In genomic region chr4:136886101-136886500, GRCm38 (mm10) we compare ENCODE assay signal across 8 mouse cellular contexts. TPM values are rescaled to one million over a fixed set of nuclear protein-coding genes. Genes with fewer than 3 reads are reported as not detected.
A peak's percentile ranks its signal among the peaks of the same experiment; 100 is the strongest.
DNase-seq lines count a peak whose midpoint lies in the region; ATAC-seq and TF ChIP-seq lines count a peak whose summit lies in the region.

Gene C1qb (minus strand): TSS chr4:136886187.

- DNase-seq in urinary bladder, adult 2 months (ENCODE audit: low spot score) = no peak
- no peak for DNase-seq in urinary bladder, postnatal 10 days (ENCODE audit: low spot score)
- DNase-seq in limb, embryonic 14.5 days (ENCODE audit: low spot score) = no peak
- no peak for DNase-seq in lung, postnatal 36 days

- H3K4me2 ChIP-seq in forebrain, embryonic 16.5 days (ENCODE audit: low read length) = no peak within 1 kb of the TSS
- no peak within 1 kb of the TSS for H3K4me2 ChIP-seq in hindbrain, embryonic 13.5 days
- no peak within 1 kb of the TSS for H3K4me2 ChIP-seq in limb, embryonic 14.5 days (replicated peaks; ENCODE audit: low read depth, low read length, severe bottlenecking)
- H3K4me2 ChIP-seq in stomach, embryonic 15.5 days = no peak within 1 kb of the TSS

- TF ChIP-seq POLR2A in limb, embryonic 14.5 days (IDR thresholded peaks at IDR 0.05; ENCODE audit: borderline replicate concordance, extremely low read depth, insufficient read depth, insufficient read length) = no peak

- H3K4me3 ChIP-seq in forebrain, embryonic 16.5 days (replicated peaks; ENCODE audit: low read length) = no peak within 1 kb of the TSS
- no peak within 1 kb of the TSS for H3K4me3 ChIP-seq in hindbrain, embryonic 13.5 days
- no peak within 1 kb of the TSS for H3K4me3 ChIP-seq in limb, embryonic 14.5 days (replicated peaks; ENCODE audit: low read length)
- no peak within 1 kb of the TSS for H3K4me3 ChIP-seq in stomach, embryonic 15.5 days (replicated peaks)

- WGBS in forebrain, embryonic 16.5 days = 79% methylated on average over 7 of the region's 7 CpGs
- 78% methylated on average over 7 of the region's 7 CpGs for WGBS in hindbrain, embryonic 13.5 days
- 52% methylated on average over 7 of the region's 7 CpGs for WGBS in limb, embryonic 14.5 days
- WGBS in stomach, embryonic 15.5 days = 61% methylated on average over 7 of the region's 7 CpGs

- no peak within 1 kb of the TSS for H3K27ac ChIP-seq in forebrain, embryonic 16.5 days (ENCODE audit: low read length)
- peak within 1 kb of the TSS; percentile 56 for H3K27ac ChIP-seq in hindbrain, embryonic 13.5 days
- no peak within 1 kb of the TSS for H3K27ac ChIP-seq in limb, embryonic 14.5 days (replicated peaks; ENCODE audit: low read depth, low read length)
- H3K27ac ChIP-seq in stomach, embryonic 15.5 days = no peak within 1 kb of the TSS

- H3K4me1 ChIP-seq in forebrain, embryonic 16.5 days (replicated peaks; ENCODE audit: control insufficient read depth, insufficient read depth, low read length) = no peaks in the 10 kb centered on the region
- H3K4me1 ChIP-seq in hindbrain, embryonic 13.5 days (replicated peaks) = peaks cover 20% of the 10 kb centered on the region
- no peaks in the 10 kb centered on the region for H3K4me1 ChIP-seq in limb, embryonic 14.5 days (ENCODE audit: control insufficient read depth, insufficient read depth, low read length)
- no peaks in the 10 kb centered on the region for H3K4me1 ChIP-seq in stomach, embryonic 15.5 days

- H3K9ac ChIP-seq in forebrain, embryonic 16.5 days (replicated peaks; ENCODE audit: low read depth, low read length) = no peak within 1 kb of the TSS
- no peak within 1 kb of the TSS for H3K9ac ChIP-seq in hindbrain, embryonic 13.5 days
- no peak within 1 kb of the TSS for H3K9ac ChIP-seq in limb, embryonic 14.5 days (ENCODE audit: low read depth, low read length, severe bottlenecking)
- H3K9ac ChIP-seq in stomach, embryonic 15.5 days = no peak within 1 kb of the TSS

- no peak for ATAC-seq in forebrain, embryonic 16.5 days
- ATAC-seq in hindbrain, embryonic 13.5 days (ENCODE audit: low FRiP score) = no peak
- no peak for ATAC-seq in limb, embryonic 14.5 days (ENCODE audit: low FRiP score, low read depth)
- no peak for ATAC-seq in stomach, embryonic 15.5 days (ENCODE audit: insufficient read depth, low FRiP score, low read depth)
- ATAC-seq in activated CD4-positive, CD25-positive, alpha-beta regulatory T cell, adult 4 months = no peak

- no peaks in the 10 kb centered on the region for H3K9me3 ChIP-seq in forebrain, embryonic 16.5 days (ENCODE audit: control insufficient read depth, low read length)
- no peaks in the 10 kb centered on the region for H3K9me3 ChIP-seq in hindbrain, embryonic 13.5 days
- H3K9me3 ChIP-seq in limb, embryonic 14.5 days (ENCODE audit: control insufficient read depth, low read length) = no peaks in the 10 kb centered on the region
- H3K9me3 ChIP-seq in stomach, embryonic 15.5 days = no peaks in the 10 kb centered on the region

- H3K27me3 ChIP-seq in forebrain, embryonic 16.5 days (replicated peaks; ENCODE audit: control insufficient read depth, insufficient read depth, low read length) = no peaks in the 10 kb centered on the region
- H3K27me3 ChIP-seq in hindbrain, embryonic 13.5 days = peaks cover 6% of the 10 kb centered on the region; the same call in 1 of the 2 replicates
- H3K27me3 ChIP-seq in limb, embryonic 14.5 days (ENCODE audit: control insufficient read depth, insufficient read depth, low read length) = no peaks in the 10 kb centered on the region
- H3K27me3 ChIP-seq in stomach, embryonic 15.5 days (replicated peaks) = no peaks in the 10 kb centered on the region

- H3K36me3 ChIP-seq in forebrain, embryonic 16.5 days (ENCODE audit: control insufficient read depth, insufficient read depth) = no peaks in the 10 kb centered on the region
- H3K36me3 ChIP-seq in hindbrain, embryonic 13.5 days = no peaks in the 10 kb centered on the region
- H3K36me3 ChIP-seq in limb, embryonic 14.5 days (ENCODE audit: control insufficient read depth, insufficient read depth, low read length) = no peaks in the 10 kb centered on the region
- no peaks in the 10 kb centered on the region for H3K36me3 ChIP-seq in stomach, embryonic 15.5 days

RNA-seq across cellular contexts. Expression of gene C1qb, which starts in this region (rescaled TPM):
- 160 and 175 TPM in 2 replicates for polyA plus RNA-seq in urinary bladder, adult 2 months (2012; rRNA removed)
- polyA plus RNA-seq in forebrain, embryonic 16.5 days (2015; fragmentation: Nextera tagmentation; extraction: Ambion mirVana) = 24.1 and 32.0 TPM in 2 replicates
- polyA plus RNA-seq in hindbrain, embryonic 13.5 days (2015; fragmentation: Nextera tagmentation; extraction: Ambion mirVana) = 37.9 and 48.5 TPM in 2 replicates
- polyA plus RNA-seq in limb, embryonic 14.5 days (2012; rRNA removed) = 56.2 and 66.4 TPM in 2 replicates
- polyA plus RNA-seq in limb, embryonic 14.5 days (2014; fragmentation: Nextera tagmentation; extraction: Ambion mirVana) = 81.2 and 81.8 TPM in 2 replicates
- 62.4 and 62.8 TPM in 2 replicates for polyA plus RNA-seq in stomach, embryonic 15.5 days (2015; fragmentation: Nextera tagmentation; extraction: Ambion mirVana)
- 1 to 10 TPM; 1.2 to 6.1 TPM for polyA plus RNA-seq in activated CD4-positive, CD25-positive, alpha-beta regulatory T cell, adult 4 months (2017; shearing (Covaris generic))
